Mouse (Mus musculus) splenic B cell, adult 2 months (primary cell): Measurements from ENCODE around the gene Riox1.
"Not testable (repeated sequence)": the region's sequence is repeated elsewhere in the genome, so short reads cannot be mapped to it uniquely, and the experiment has no call there.

ENCODE experiments used
- DNase-seq: peaks from one replicate; pipeline ENCODE4 v3.0.0-alpha.2; 2011; ENCODE audit warnings: low read depth, low spot score
- H3K27me3 ChIP-seq: 2 replicates; pipeline ENCODE4 v1.6.1; 2012; ENCODE audit warnings: mild to moderate bottlenecking, low read length, moderate library complexity, mixed read lengths; ENCODE audit not compliant: control insufficient read depth, poor library complexity, insufficient read depth, severe bottlenecking
- H3K36me3 ChIP-seq: 2 replicates; pipeline ENCODE4 v1.6.1; 2012; ENCODE audit warnings: mild to moderate bottlenecking, low read length, moderate library complexity, mixed read lengths; ENCODE audit not compliant: control insufficient read depth, poor library complexity, insufficient read depth, severe bottlenecking

Riox1 gene

GRCm38 (mm10) chr12:83937600-83937999, 12.8 kb upstream of the Riox1 start:
- H3K27me3 ChIP-seq: no peaks in the 10 kb centered on the region
- H3K36me3 ChIP-seq: no peaks in the 10 kb centered on the region
- DNase-seq: no peak

- not testable (repeated sequence) for DNase-seq, H3K36me3 ChIP-seq, H3K27me3 ChIP-seq
Measured at GRCm38 (mm10) chr12:83938592-83938991, 11.8 kb upstream of the Riox1 start.

- no peaks in the 10 kb centered on the region for H3K36me3 ChIP-seq
Measured at GRCm38 (mm10) chr12:83939332-83939731, 11.1 kb upstream of the Riox1 start.

GRCm38 (mm10) chr12:83940031-83940430, 10.4 kb upstream of the Riox1 start:
- Histone ChIP-seq H3K36me3 (no peaks in the 10 kb centered on the region), H3K27me3 (no peaks in the 10 kb centered on the region)
- DNase-seq: no peak

More at GRCm38 (mm10) chr12:83939332-83939731, 11.1 kb upstream of the Riox1 start:
- DNase-seq: no peak
- H3K27me3 ChIP-seq: no peaks in the 10 kb centered on the region

GRCm38 (mm10) chr12:83941938-83942337, 8.5 kb upstream of the Riox1 start:
- H3K36me3 ChIP-seq: no peaks in the 10 kb centered on the region
- H3K27me3 ChIP-seq: no peaks in the 10 kb centered on the region
- no peak for DNase-seq

- no peak for DNase-seq
- Histone ChIP-seq H3K27me3 (no peaks in the 10 kb centered on the region), H3K36me3 (no peaks in the 10 kb centered on the region)
Measured at GRCm38 (mm10) chr12:83947260-83947811, 3.1 kb upstream of the Riox1 start.

GRCm38 (mm10) chr12:83949043-83949442, 1.4 kb upstream of the Riox1 start:
- DNase-seq: no peak
- Histone ChIP-seq H3K36me3 (no peaks in the 10 kb centered on the region), H3K27me3 (no peaks in the 10 kb centered on the region)

GRCm38 (mm10) chr12:83949776-83950492, 474 bp upstream of the Riox1 start:
- H3K27me3 ChIP-seq: no peaks in the 10 kb centered on the region
- no peaks in the 10 kb centered on the region for H3K36me3 ChIP-seq
- DNase-seq: no peak

GRCm38 (mm10) chr12:83950840-83951701, 663 bp downstream of the Riox1 start:
- DNase-seq: peak; percentile 36
- no peaks in the 10 kb centered on the region for H3K36me3 ChIP-seq
- no peaks in the 10 kb centered on the region for H3K27me3 ChIP-seq

- DNase-seq: no peak
Measured at GRCm38 (mm10) chr12:83951711-83952575, 1.5 kb downstream of the Riox1 start.

GRCm38 (mm10) chr12:83958278-83958677, 7.9 kb downstream of the Riox1 start:
- no peaks in the 10 kb centered on the region for H3K36me3 ChIP-seq
- no peak for DNase-seq
- no peaks in the 10 kb centered on the region for H3K27me3 ChIP-seq

More at GRCm38 (mm10) chr12:83951711-83952575, 1.5 kb downstream of the Riox1 start:
- Histone ChIP-seq H3K27me3 (no peaks in the 10 kb centered on the region), H3K36me3 (no peaks in the 10 kb centered on the region)

- Histone ChIP-seq H3K36me3 (no peaks in the 10 kb centered on the region), H3K27me3 (no peaks in the 10 kb centered on the region)
- no peak for DNase-seq
Measured at GRCm38 (mm10) chr12:83965235-83965634, 14.8 kb downstream of the Riox1 start.

GRCm38 (mm10) chr12:83972117-83972516, 21.7 kb downstream of the Riox1 start:
- DNase-seq: peak; percentile 79
- H3K27me3 ChIP-seq: no peaks in the 10 kb centered on the region
- no peaks in the 10 kb centered on the region for H3K36me3 ChIP-seq

- no peak for DNase-seq
- Histone ChIP-seq H3K36me3 (no peaks in the 10 kb centered on the region), H3K27me3 (no peaks in the 10 kb centered on the region)
Measured at GRCm38 (mm10) chr12:83978862-83979261, 28.5 kb downstream of the Riox1 start.
